Mouse (Mus musculus) thymus, adult 2 months (tissue): ENCODE results near the gene Kcnh5.

Experiments
- CTCF ChIP-seq: fragments of 200-500 bp; IDR thresholded peaks from 2 replicates; pipeline ENCODE4 v1.5.1; 2012; ENCODE audit warnings: mild to moderate bottlenecking, control low read depth, low read length, moderate library complexity, borderline replicate concordance; ENCODE audit not compliant: control insufficient read depth, poor library complexity, insufficient read depth; ENCODE audit errors: extremely low read depth
- POLR2A ChIP-seq: fragments of 200-500 bp; IDR thresholded peaks from 2 replicates; pipeline ENCODE4 v1.6.1; 2012; ENCODE audit warnings: mild to moderate bottlenecking, low read length, control low read depth, moderate library complexity; ENCODE audit not compliant: control insufficient read depth, poor library complexity, insufficient read depth; ENCODE audit errors: extremely low read depth

- no peak for TF ChIP-seq POLR2A
- no peak for TF ChIP-seq CTCF
Observed at GRCm38 (mm10) chr12:74966266-74966665, 210.9 kb downstream of the Kcnh5 start.
